Mouse (Mus musculus) spleen, embryonic (tissue): ENCODE data around the gene Tial1.

Experiments used
- CTCF ChIA-PET: fragments of 350-600 bp; sonication (Branson Sonifier 250); formaldehyde crosslinking; loops from one replicate; lab custom pipeline; 2022; lab: Charles Lee

Gene Tial1

DNA sequence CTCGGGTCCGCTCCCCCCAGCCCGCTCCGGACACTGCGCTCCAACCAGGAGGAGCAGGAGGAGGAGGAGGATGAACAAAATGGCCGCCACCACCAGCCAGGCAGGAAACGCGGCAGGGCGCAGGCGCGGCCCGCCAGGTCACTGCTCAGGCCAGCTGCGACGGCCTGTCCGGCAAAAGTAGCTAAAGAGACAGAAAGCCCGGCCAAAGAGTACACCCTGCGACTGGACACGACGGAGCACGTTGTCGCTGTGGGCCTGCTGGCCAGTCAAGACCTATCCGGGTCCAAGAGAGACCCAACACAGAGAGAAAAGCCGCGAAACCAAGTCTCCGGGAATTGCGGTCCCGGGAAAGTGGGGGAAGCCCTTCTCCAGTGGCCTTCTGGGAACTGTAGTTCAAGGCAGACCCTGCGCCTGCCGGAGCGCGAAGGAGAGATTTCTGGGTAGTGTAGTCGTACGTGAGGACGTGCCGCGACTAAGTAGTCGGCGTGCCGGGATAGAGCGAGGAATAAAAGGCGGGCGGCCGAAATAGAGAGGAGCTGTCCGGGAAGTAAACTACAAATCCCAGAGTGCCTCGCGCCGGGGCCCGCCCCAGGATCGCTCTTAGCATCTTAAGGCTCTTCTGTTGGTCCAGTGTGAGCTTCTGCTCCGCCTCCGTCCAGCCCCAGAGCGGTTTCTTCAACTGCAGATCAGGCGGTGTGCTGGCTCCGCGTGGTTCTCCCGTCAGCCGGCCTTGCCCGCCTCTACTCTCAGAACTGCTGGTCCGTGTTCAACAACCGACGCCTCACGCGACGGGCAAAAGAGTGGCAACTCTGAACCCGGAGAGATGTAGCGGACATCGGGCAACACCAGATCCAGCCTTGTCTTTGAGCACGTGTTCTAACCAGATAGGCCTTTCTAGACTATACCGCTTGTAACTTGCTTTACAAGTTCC lies at the start of gene Tial1:
Gene Tial1 (minus strand): TSS at position 433 of the 931 bp plus-strand sequence.
- CTCF ChIA-PET, result interaction anchor here (0.5 to 0.6 kb wide), 2 partner anchors 83 to 105 kb away, joined by 3 to 4 read pairs; no protein-coding TSS in a partner anchor

DNA sequence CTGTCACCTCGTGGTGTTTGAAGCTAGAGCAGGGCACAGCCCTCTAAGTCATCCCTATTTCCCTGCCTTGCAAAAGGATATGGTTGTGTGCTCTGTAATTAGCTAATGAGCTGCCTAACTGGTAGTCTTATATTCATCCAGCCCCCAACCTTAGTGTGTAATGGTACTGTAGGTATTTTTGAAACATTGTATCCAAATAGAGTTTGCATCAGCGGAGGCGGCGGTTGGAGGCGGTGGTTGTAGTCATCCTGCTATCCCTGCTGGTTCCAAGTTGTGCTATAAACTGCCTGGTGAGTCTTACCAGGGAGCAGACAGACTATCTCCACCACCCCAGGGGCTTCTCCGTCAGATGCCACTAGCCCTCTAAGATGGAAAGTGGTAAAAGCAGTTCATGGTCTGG lies 42.6 kb upstream of the Tial1 start:
- CTCF ChIA-PET, result no interaction called here

DNA sequence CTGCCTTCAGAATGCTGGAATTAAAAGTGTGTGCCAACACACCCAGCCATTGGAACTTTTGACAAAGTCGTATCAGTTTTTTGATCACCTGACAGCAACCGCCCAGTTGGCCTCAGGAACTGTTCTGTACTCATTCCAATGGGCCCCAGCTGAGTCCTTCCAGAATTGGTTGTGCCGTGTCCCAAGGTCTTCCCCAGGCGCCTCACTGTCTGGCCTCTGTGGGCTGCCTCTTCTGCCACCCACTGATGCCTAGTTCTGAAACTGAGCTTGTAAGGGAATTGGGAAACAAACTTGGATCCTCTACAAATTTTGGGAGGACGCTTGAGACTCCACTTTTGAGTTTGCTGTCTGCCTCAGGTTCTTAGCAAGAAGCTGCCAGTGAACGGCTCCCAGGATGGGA lies 38.3 kb upstream of the Tial1 start:
- CTCF ChIA-PET, result no interaction called here

DNA sequence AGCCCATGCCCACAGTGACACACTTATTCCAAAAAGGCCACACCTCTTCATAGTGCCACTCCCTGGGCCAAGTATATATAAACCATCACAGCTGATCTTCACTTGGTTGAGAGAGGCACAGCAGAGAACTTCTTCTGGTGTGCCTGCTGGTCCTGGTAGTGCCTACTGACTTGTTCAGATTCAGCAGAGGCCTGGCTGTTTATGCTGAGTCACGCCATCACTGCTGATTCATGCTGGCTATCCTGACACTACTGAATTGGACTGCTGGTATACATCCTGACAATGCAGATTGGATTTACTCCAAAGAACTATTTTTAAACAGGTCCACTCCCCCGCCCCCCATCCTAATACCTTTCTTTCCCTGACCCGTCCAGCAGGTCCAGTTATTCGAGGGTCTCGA lies 33.0 kb upstream of the Tial1 start:
- CTCF ChIA-PET, result no interaction called here

DNA sequence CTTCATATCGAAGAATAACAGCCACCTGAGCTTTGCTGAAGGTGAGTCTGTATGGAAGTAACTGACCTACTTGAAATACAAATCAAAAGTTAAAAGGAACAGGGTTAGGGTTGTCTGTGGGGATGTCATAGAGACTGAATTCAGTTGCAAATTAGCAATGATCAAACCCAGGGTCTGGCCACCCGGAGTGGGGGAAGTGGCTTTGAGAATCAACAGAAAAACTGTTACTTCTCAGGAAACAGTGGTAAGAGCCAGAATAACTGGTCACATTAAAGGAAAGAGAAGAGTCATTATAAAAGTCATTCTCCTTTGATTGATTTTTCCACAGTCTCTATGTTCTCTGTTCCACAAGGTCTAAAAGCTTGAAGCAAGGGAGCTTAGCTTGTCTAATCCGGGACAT lies 27.5 kb upstream of the Tial1 start:
- CTCF ChIA-PET, result interaction anchor here (0.6 kb wide), 2 partner anchors 66 to 143 kb away, joined by 3 to 4 read pairs; no protein-coding TSS in a partner anchor

DNA sequence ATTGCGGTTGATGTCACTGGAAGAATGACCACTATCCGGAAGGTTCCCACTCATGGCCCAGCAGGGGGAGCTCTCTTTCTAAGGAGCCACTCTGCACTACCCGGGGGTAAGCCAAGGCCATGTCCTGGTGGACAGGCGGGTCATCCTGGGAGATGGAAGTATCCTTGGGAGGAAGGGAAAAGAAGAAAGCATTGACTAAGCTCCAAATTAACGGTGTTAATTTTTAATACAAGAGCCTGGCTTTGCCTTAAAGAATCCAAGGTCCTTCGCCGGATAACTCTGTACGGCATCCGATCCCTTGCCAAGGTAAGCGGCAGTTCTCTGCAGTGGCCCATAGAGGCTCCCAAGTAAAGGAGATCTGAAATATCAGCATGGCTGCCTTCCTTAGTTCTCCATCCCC lies 12.8 kb upstream of the Tial1 start:
- CTCF ChIA-PET, result interaction anchor here (0.5 to 0.6 kb wide), 2 partner anchors 61 to 260 kb away, joined by 3 to 6 read pairs; no protein-coding TSS in a partner anchor

DNA sequence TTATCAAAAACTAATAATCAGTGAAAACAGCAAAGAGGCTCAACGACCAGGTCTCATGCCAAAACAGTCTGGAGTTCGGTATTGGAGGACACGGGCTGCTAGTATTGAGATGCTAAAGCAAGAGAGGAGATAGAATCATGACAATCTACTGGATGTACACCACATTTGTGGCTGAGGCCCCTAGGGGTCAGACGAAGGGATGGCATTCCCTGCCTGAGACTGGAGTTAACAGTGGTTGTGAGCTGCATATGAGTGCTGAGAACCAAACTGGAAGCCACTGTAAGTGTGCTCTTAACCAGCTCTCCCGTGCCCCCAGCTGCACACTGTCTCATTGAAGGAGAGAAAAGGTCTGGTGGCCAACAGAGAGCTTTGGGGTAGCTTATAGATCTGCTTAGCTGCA lies 889 bp upstream of the Tial1 start:
- CTCF ChIA-PET, result interaction anchor here (0.5 to 0.6 kb wide), 2 partner anchors 104 to 111 kb away, joined by 3 read pairs; no protein-coding TSS in a partner anchor

DNA sequence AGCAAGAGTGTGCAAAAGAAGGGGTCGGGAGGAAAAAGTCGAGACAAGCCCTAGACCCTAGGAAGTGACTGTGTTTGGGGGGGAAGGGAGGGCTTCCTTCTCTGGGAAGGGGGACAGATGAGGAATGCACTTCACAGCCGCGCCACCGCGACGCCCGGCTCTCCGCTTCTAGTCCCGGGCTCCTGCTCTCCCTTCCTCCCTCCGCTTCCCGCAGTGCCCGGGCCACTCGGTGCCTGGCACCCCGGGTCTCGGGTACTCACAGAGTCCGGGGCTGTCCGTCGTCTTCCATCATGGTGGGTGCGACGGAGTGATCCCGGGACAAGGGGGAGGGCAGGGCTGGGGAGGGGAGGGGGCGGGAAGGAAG lies 670 bp downstream of the Tial1 start:
- CTCF ChIA-PET, result interaction anchor here (0.7 kb wide), 2 partner anchors 32 to 150 kb away, joined by 3 read pairs; no protein-coding TSS in a partner anchor

DNA sequence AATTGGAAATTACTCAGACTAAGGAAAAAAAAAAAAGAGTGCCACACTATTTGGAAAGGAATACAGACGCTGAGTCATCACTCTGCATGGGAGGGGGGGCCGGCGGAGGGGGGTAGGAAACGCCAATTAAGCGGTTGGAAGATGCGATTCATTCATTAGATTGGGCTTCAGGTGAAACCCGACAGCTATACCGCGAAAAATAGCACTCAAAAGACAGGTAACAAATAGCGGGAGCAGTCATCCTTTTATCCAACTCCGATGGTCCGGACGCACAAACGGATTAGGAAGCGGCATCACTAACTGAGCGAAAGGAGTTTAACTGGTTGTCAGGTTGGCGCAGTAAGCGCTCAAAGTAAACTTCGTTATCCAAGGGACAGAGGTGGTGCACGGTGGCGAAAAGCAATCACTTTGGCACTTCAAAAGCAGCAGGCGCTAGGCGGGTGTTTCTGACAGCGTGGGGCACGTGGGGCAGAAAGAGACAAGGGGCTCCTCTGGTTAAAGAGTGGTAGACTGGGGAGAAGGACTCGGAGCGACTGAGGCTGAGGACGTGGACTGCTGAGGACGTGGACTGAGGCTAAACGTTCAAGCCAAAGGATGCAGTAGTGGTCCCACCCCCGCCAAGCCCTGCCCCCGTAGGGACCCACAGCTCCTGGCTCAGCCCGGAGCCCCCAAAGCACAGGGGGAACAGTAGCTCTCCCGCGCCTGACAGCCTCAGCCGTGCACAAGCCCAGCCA lies 1.2 kb downstream of the Tial1 start:
- CTCF ChIA-PET, result interaction anchor here (0.5 to 0.7 kb wide), 3 partner anchors 8 to 150 kb away, joined by 3 to 6 read pairs (median 3); no protein-coding TSS in a partner anchor

DNA sequence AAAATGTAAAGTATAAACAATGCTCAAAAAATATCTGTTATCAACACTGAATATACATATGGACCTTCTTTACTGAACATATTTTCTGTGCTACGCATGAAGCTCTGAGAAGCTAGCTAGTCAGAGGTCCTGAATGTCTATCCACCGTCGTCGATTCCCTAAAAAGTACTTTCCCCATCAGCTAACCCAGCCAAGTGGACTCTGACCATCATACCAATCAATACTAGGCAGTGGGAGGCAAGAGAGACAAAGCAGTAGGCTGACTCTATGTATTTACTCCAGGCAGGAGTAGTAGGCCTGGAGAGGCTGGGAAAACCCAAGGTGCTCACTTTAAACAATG lies 1.8 kb downstream of the Tial1 start:
- CTCF ChIA-PET, result no interaction called here

DNA sequence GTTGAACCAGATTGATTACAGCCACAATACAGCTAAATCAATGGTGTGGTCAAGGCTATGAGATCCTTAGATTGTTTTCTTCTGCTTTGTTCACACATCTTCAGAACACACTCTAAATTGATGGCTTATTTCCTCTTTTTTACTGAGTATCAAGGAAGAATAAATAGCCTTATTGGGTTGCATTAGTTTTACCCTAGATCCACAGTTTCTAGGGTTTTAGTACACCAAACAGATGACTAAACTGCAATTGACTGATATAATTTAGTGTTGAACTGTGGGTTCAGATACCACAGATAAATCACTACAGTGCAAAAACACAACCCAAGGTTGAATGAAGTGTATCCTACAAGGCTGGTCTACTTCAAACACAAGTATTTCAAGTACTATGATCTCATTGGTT lies 3.5 kb downstream of the Tial1 start:
- CTCF ChIA-PET, result no interaction called here

DNA sequence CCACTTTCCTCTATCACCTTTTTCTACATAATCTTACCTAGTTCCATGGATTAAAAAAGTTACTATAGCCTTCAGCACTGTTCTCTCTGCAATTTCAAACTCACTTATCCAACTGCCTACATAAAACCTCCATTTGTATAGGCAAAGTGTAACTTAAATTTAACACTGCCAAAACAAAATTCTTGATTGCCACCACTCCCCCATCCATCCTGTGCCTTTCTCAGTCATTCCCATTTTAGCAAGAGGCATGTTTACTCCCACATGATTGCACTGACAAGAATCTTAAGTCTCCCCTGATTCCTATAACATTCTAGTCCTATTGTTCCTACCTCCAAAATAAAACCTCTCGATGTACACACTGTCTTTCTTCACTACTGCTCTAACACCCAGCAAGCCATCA lies 8.8 kb downstream of the Tial1 start:
- CTCF ChIA-PET, result no interaction called here

DNA sequence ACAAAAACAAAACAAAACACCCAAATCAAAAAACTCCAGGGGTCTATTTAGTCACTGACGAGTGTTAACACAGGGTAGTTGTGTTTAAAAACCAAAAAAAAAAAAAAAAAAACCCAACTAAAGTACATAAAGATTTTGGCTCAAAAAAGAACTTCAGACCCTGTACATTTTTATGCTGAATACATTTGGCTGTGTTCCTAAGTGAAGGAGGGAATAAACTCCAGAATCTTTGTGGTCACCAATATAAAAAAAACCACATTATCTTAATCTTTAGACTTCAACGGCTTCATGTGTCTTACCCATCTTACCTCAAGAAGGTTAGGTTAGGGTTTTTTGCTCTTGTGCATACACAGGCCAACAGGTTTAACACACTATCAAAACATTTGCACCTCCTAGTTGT lies 20.9 kb downstream of the Tial1 start:
- CTCF ChIA-PET, result no interaction called here

DNA sequence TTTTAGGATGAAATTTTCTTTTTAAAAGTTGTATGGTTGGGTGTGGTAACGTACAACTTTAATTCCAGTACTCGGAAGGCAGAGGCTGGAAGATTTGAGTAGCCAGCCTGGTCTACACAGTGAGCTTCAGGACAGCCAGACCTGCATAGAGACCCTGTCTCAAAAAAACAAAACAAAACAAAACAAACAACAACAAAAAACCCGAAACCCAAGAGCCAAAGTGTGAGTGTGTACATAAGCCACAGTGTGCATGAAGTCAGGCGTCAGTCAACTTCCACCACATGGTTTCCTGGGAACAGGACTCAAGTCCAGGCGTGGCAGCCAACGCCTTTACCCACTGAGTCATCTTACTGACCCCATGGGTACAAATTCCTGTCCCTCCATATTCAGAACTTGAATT lies 22.3 kb downstream of the Tial1 start:
- CTCF ChIA-PET, result no interaction called here

DNA sequence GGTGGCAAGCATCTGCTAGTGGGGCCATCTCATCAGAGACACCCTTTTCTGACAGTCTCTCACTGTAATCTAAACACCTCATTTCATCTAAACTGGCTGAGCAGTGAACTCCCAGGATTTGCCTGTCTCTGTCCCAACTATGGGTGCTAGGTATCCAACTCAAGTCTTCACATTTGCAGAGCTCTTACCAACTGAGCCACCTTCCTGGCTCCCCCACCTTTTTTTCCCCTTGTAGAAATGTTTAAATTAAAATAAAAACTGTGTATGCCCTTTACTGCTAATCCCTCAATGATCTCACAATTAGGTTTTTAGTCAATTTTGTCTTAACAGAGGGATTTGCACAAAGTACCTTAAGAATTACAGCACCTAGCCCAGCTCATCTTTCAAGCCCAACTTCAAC lies 23.4 kb downstream of the Tial1 start:
- CTCF ChIA-PET, result no interaction called here

DNA sequence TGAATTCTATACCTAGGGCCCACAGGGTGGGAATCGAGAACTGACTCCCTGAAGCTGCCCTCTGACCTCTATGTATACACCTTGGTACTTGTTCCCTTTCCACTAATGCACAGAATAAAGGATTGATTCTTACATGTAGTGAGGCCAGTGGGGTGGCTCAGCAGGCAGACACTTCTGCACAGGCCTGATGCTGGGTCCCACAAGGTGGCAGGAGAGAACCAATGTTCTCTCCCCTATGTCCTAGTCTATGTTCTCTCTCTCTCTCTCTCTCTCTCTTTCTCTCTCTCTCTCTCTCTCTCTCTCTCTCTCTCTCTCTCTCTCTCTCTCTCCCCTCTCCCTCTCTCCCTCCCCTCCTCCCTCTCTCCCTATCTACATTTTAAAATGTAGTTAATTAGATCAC lies 28.3 kb downstream of the Tial1 start:
- CTCF ChIA-PET, result interaction anchor here (1.0 kb wide), 1 partner anchor 58 kb away, joined by 3 read pairs; no protein-coding TSS in a partner anchor

DNA sequence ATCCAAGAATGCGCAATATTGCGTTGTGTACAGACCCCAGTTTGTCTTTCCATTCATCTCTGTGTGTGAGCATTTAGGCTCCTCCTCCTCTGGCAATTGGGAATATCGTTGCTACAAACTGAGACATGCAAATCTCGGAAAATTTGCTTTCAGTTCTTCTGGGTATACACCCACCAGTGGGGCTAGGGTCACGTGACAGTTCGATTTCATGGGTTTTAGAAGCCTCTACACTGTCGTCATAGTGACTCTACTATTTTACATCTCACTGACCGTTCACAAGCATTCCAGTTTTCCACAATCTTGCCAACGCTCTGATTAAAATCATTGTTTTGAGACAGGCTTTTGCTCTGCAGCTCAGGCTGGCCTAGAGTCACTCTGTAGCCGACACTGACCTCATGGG lies 28.9 kb downstream of the Tial1 start:
- CTCF ChIA-PET, result interaction anchor here (1.0 kb wide), 1 partner anchor 58 kb away, joined by 3 read pairs; no protein-coding TSS in a partner anchor

DNA sequence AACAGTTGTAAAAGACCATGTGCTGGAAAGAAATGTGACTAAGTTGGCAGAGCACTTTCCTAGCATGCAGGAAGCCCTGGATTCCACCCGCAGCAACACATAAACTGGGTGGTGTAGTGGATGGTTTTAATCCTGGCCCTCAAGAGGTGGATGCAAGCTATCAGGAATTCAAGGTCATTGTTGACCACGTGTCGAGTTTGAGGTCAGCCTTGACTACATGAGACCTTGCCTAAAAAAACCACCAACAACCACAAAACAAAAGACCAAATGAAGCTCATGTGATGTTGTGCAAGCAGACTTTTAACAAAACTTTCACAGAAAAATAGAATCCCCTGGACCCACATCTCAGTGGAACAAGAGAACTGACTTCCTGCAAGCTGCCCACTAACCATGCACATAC lies 39.0 kb downstream of the Tial1 start:
- CTCF ChIA-PET, result no interaction called here

DNA sequence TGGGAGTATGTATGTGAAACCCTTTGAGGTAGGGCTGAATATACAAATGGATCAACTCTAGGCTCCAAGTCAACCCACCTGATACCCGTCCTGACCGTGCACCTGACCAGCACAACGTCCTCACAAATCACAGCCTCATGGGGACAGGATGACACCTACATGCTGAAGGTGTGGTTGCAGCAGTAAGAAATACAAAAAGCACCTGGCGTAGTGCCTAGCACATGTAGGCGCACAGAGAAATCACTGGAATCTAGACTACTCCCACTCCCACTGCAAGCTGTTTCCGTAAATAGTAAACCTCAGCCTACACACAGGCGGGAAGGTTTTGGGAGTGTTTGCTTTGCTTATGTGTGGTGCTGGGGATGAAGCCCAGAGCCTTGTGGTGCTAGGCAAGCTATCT lies 39.8 kb downstream of the Tial1 start:
- CTCF ChIA-PET, result interaction anchor here (0.6 kb wide), 1 partner anchor 43 kb away, joined by 7 read pairs; no protein-coding TSS in a partner anchor

DNA sequence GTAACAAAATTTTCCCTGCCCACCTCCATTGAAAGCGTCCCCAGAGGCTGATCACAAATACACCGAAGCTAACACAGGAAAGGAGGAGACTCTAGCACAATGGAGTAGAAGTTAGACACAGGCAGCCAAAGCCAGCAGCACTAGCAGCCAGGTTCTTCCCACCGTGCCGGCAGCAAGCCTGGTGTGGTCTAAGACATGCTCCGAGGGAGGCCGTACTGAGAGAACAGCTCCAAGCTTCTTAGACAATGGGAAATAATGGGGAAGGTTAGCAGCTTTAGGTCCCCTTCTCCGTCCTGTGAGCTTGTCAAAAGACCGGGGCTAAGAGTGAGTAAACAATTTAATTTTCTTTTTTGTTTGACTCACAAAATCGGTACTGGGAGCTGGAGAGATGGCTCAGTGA lies 41.8 kb downstream of the Tial1 start:
- CTCF ChIA-PET, result no interaction called here

DNA sequence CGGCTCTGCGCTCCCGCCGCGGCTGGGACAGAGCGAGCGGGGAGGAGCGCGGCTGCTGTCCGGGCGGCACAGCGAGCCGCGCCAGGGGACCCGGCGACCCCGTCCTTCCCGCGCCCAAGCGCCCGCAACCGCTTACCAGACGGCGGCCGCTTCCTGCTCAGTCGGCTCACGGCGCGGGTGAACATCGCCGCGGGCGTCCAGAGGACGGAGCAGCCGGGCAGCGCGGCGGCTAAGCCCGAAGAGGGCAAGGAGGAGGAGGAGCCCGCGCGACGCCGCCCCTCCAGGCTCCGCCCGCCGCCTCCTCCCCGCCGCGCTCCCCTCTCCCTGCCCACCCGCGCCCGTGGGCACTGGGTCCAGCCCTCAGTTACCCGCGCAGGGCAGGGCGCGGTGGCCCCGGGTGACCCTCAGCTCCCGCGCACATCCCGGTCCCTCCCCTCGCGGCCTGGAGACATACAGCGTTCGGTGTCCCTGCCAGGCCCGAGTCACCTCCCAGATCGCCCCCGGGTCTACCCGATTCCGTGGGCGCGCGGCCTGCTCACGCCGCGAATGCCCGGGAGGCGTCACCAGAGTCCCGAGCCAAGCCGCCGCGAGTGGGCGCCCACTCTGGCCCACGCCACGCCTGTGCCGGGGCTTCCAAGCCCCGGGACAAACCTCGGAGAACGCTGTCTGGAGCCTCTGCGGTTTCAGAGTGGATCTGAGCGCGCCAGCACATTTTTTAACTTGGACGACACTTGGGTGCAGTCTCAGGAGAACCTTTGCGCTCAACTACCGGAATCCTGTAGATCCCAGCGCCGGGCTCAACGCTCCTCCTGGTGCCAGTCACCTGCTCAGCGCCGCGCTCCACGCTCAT lies 43.4 kb downstream of the Tial1 start, which contains the start of gene Rgs10:
Gene Rgs10 (minus strand): TSS at position 829 of the 850 bp plus-strand sequence.
- CTCF ChIA-PET, result interaction anchor here (0.5 kb wide), 1 partner anchor 173 kb away, joined by 6 read pairs; no protein-coding TSS in a partner anchor
